Comparison of ENCODE assay signal across 8 mouse cellular contexts in genomic region chr3:107612902-107613525, GRCm38 (mm10). TPM values are rescaled to one million over a fixed set of nuclear protein-coding genes. Genes with fewer than 3 reads are reported as not detected.
DNase-seq lines count a peak whose midpoint lies in the region; ATAC-seq and TF ChIP-seq lines count a peak whose summit lies in the region.

No protein-coding gene starts in this region.

- no peak overlapping the region for H3K4me3 ChIP-seq in ES-Bruce4 (ENCODE audit: low read depth, low read length)
- no peak overlapping the region for H3K4me3 ChIP-seq in embryonic facial prominence, embryonic 12.5 days

- H3K9ac ChIP-seq in ES-Bruce4 (ENCODE audit: low read depth, poor library complexity, severe bottlenecking), result no peak overlapping the region
- H3K9ac ChIP-seq in embryonic facial prominence, embryonic 12.5 days, result 0 out of 2 replicates have a peak overlapping the region, but pooled peaks have one; percentile 31

- peak; percentile 63 for DNase-seq in adrenal gland, postnatal 25 days
- peak; percentile 62 to 84 for DNase-seq in heart, postnatal 10 days
- peak; percentile 85 to 86 for DNase-seq in kidney, postnatal 4 days
- DNase-seq in lung, adult 18-20 months, result peak; percentile 33 to 46
- DNase-seq in thymus, postnatal 4 days, result peak; percentile 84

- no peak overlapping the region for H3K4me2 ChIP-seq in embryonic facial prominence, embryonic 12.5 days (replicated peaks)

- ATAC-seq in embryonic facial prominence, embryonic 12.5 days (ENCODE audit: insufficient number of reproducible peaks, insufficient read depth, low FRiP score, low TSS enrichment), result no peak
- ATAC-seq in neutrophil, adult 5-6 weeks (ENCODE audit: extremely low read depth, insufficient number of reproducible peaks, low FRiP score, poor library complexity, severe bottlenecking), result peak; percentile 47; the same call in 1 of the 2 replicates

- whole genome bisulfite sequencing in embryonic facial prominence, embryonic 12.5 days, result 86% methylated on average over 11 of the region's 11 CpGs

- H3K9me3 ChIP-seq in ES-Bruce4 (replicated peaks; ENCODE audit: control insufficient read depth, insufficient read depth, low read length, poor library complexity, severe bottlenecking), result no peaks in the 10 kb centered on the region
- H3K9me3 ChIP-seq in embryonic facial prominence, embryonic 12.5 days, result no peaks in the 10 kb centered on the region

- TF ChIP-seq CTCF in ES-Bruce4 (IDR thresholded peaks at IDR 0.05; ENCODE audit: low read depth, low read length), result peak; percentile 97

- no peaks in the 10 kb centered on the region for H3K27me3 ChIP-seq in ES-Bruce4 (ENCODE audit: control insufficient read depth, insufficient read depth, low read length, poor library complexity, severe bottlenecking)
- no peaks in the 10 kb centered on the region for H3K27me3 ChIP-seq in embryonic facial prominence, embryonic 12.5 days

- intact Hi-C loops in heart, postnatal 10 days (cut with DNase I), result loop anchor here (2.0 kb wide), 2 partner anchors 54 to 62 kb away; no protein-coding TSS in a partner anchor

- H3K4me1 ChIP-seq in ES-Bruce4 (ENCODE audit: control insufficient read depth, insufficient read depth, low read length), result no peaks in the 10 kb centered on the region
- no peaks in the 10 kb centered on the region for H3K4me1 ChIP-seq in embryonic facial prominence, embryonic 12.5 days

- TF ChIP-seq POLR2A in ES-Bruce4 (IDR thresholded peaks at IDR 0.05; ENCODE audit: insufficient read depth, low read length), result no peak

- no peak overlapping the region for H3K27ac ChIP-seq in ES-Bruce4 (ENCODE audit: insufficient read depth, low read length)
- no peak overlapping the region for H3K27ac ChIP-seq in embryonic facial prominence, embryonic 12.5 days

- no peak for TF ChIP-seq EP300 in ES-Bruce4 (IDR thresholded peaks at IDR 0.05; ENCODE audit: insufficient read depth, low read depth, low read length)

- H3K36me3 ChIP-seq in ES-Bruce4 (ENCODE audit: control insufficient read depth, insufficient read depth, low read length, poor library complexity, severe bottlenecking), result peaks cover 4% of the 10 kb centered on the region
- H3K36me3 ChIP-seq in embryonic facial prominence, embryonic 12.5 days, result peaks cover 64% of the 10 kb centered on the region

RNA-seq across cellular contexts. Expression of gene Gm10961, which starts 18.1 kb away (rescaled TPM):
- not detected in 2 replicates for polyA plus RNA-seq in ES-Bruce4 (2011; ENCODE audit: insufficient read depth, insufficient read length, low read depth, missing spikeins)
- total RNA-seq in adrenal gland, postnatal 25 days (2021), result not detected in 2 replicates
- polyA plus RNA-seq in embryonic facial prominence, embryonic 12.5 days (2016; fragmentation: Nextera tagmentation; extraction: Ambion mirVana), result not detected in 2 replicates
- total RNA-seq in heart, postnatal 10 days (2021), result not detected
- not detected in 2 replicates for total RNA-seq in neutrophil, adult 5-6 weeks (2017)

RNA-seq across cellular contexts. Expression of gene Alx3, which starts 18.2 kb away (rescaled TPM):
- 0.31 and 1.2 TPM in 2 replicates for polyA plus RNA-seq in ES-Bruce4 (2011; ENCODE audit: insufficient read depth, insufficient read length, low read depth, missing spikeins)
- not detected in 2 replicates for total RNA-seq in adrenal gland, postnatal 25 days (2021)
- polyA plus RNA-seq in embryonic facial prominence, embryonic 12.5 days (2016; fragmentation: Nextera tagmentation; extraction: Ambion mirVana), result 28.7 and 40.5 TPM in 2 replicates
- total RNA-seq in heart, postnatal 10 days (2021), result under 1 TPM in 1 of 2 experiments, not detected in 1; 0.12 TPM
- total RNA-seq in neutrophil, adult 5-6 weeks (2017), result not detected in 2 replicates

RNA-seq across cellular contexts. Expression of gene Strip1, which starts 18.5 kb away (rescaled TPM):
- 22.6 and 23.5 TPM in 2 replicates for polyA plus RNA-seq in ES-Bruce4 (2011; ENCODE audit: insufficient read depth, insufficient read length, low read depth, missing spikeins)
- 33.3 and 38.3 TPM in 2 replicates for total RNA-seq in adrenal gland, postnatal 25 days (2021)
- 82.4 and 83.1 TPM in 2 replicates for polyA plus RNA-seq in embryonic facial prominence, embryonic 12.5 days (2016; fragmentation: Nextera tagmentation; extraction: Ambion mirVana)
- 10 to 100 TPM; 26.4 to 31.4 TPM for total RNA-seq in heart, postnatal 10 days (2021)
- total RNA-seq in neutrophil, adult 5-6 weeks (2017), result 33.5 and 41.1 TPM in 2 replicates

RNA-seq across cellular contexts. Expression of gene Ubl4b, which starts 58.1 kb away (rescaled TPM):
- not detected in 2 replicates for polyA plus RNA-seq in ES-Bruce4 (2011; ENCODE audit: insufficient read depth, insufficient read length, low read depth, missing spikeins)
- total RNA-seq in adrenal gland, postnatal 25 days (2021), result not detected in 2 replicates
- polyA plus RNA-seq in embryonic facial prominence, embryonic 12.5 days (2016; fragmentation: Nextera tagmentation; extraction: Ambion mirVana), result 0.46 and 0.48 TPM in 2 replicates
- total RNA-seq in heart, postnatal 10 days (2021), result not detected
- total RNA-seq in neutrophil, adult 5-6 weeks (2017), result not detected in 2 replicates
